Mouse (Mus musculus): ENCODE data around the gene Cmip.

Cmip gene

GRCm38 (mm10) chr8:117355111-117355831 lies 98.4 kb downstream of the Cmip start:
- no peak for DNase-seq

- DNase-seq = no peak
Observed at GRCm38 (mm10) chr8:117356109-117356672, 99.3 kb downstream of the Cmip start.

- DNase-seq = peak; percentile 64
Observed at GRCm38 (mm10) chr8:117357491-117358467, 100.9 kb downstream of the Cmip start.

- peak; percentile 51 for DNase-seq
Observed at GRCm38 (mm10) chr8:117360172-117360930, 103.5 kb downstream of the Cmip start.

GRCm38 (mm10) chr8:117361595-117362437 lies 105.0 kb downstream of the Cmip start:
- no peak for DNase-seq

GRCm38 (mm10) chr8:117362438-117362726 lies 105.5 kb downstream of the Cmip start:
- no peak for DNase-seq

GRCm38 (mm10) chr8:117363291-117363690 lies 106.4 kb downstream of the Cmip start:
- DNase-seq = peak; percentile 66

- DNase-seq = peak; percentile 45
Observed at GRCm38 (mm10) chr8:117364374-117365160, 107.7 kb downstream of the Cmip start.

- no peak for DNase-seq
Observed at GRCm38 (mm10) chr8:117366475-117366874, 109.6 kb downstream of the Cmip start.

GRCm38 (mm10) chr8:117367441-117367840 lies 110.6 kb downstream of the Cmip start:
- no peak for DNase-seq

GRCm38 (mm10) chr8:117368781-117369180 lies 111.9 kb downstream of the Cmip start:
- DNase-seq = peak; percentile 83

GRCm38 (mm10) chr8:117370009-117370408 lies 113.1 kb downstream of the Cmip start:
- no peak for DNase-seq

GRCm38 (mm10) chr8:117371189-117371588 lies 114.3 kb downstream of the Cmip start:
- no peak for DNase-seq

- DNase-seq = no peak
Observed at GRCm38 (mm10) chr8:117372070-117372469, 115.2 kb downstream of the Cmip start.

GRCm38 (mm10) chr8:117373001-117373428 lies 116.2 kb downstream of the Cmip start:
- DNase-seq = peak; percentile 48

- DNase-seq = no peak
Observed at GRCm38 (mm10) chr8:117374087-117374486, 117.2 kb downstream of the Cmip start.

GRCm38 (mm10) chr8:117376997-117377396 lies 120.1 kb downstream of the Cmip start:
- no peak for DNase-seq

- no peak for DNase-seq
Observed at GRCm38 (mm10) chr8:117378625-117379024, 121.8 kb downstream of the Cmip start.

- peak; percentile 78 for DNase-seq
Observed at GRCm38 (mm10) chr8:117379131-117379530, 122.3 kb downstream of the Cmip start.

GRCm38 (mm10) chr8:117380796-117381195 lies 123.9 kb downstream of the Cmip start:
- peak; percentile 75 for DNase-seq

GRCm38 (mm10) chr8:117386142-117386541 lies 129.3 kb downstream of the Cmip start:
- DNase-seq = no peak

Data from kidney, postnatal 14 days (tissue).